Mouse (Mus musculus): ENCODE data around the gene Tnn. TPM values are rescaled to one million over a fixed set of nuclear protein-coding genes. Genes with fewer than 3 reads are reported as not detected.

Tnn gene
- polyA plus RNA-seq, 1 experiment from 2014 or later = 0.12 TPM

GRCm38 (mm10) chr1:160035561-160035960 lies 117.8 kb downstream of the Tnn start:
- Histone ChIP-seq H3K4me1 (replicated peaks) (no peaks in the 10 kb centered on the region), H3K9me3 (no peaks in the 10 kb centered on the region), H3K27ac (replicated peaks) (no peak overlapping the region), H3K36me3 (no peaks in the 10 kb centered on the region), H3K4me2 (no peak overlapping the region), H3K27me3 (no peaks in the 10 kb centered on the region), H3K9ac (no peak overlapping the region), H3K4me3 (no peak overlapping the region)
- no peak for ATAC-seq (ENCODE audit: low FRiP score, low read depth)
- WGBS = 71% methylated on average over 3 of the region's 3 CpGs

Other genes with a start within 250 kb of the Tnn start
- gene 4930523C07Rik, start 109.2 kb downstream of the Tnn start, polyA plus RNA-seq (2015; fragmentation: Nextera tagmentation; extraction: Ambion mirVana) = 2.6 and 3.1 TPM in 2 replicates
- gene Mrps14, start 41.6 kb upstream of the Tnn start, polyA plus RNA-seq (2015; fragmentation: Nextera tagmentation; extraction: Ambion mirVana) = 125 and 141 TPM in 2 replicates
- 251 and 263 TPM in 2 replicates for gene Cacybp, start 59.3 kb upstream of the Tnn start, polyA plus RNA-seq (2015; fragmentation: Nextera tagmentation; extraction: Ambion mirVana)